Mouse (Mus musculus): ENCODE measurements around the gene Med8. TPM values are rescaled to one million over a fixed set of nuclear protein-coding genes. Genes with fewer than 3 reads are reported as not detected.

Med8 gene
- polyA plus RNA-seq, 1 experiment, result 76.1 TPM

DNA sequence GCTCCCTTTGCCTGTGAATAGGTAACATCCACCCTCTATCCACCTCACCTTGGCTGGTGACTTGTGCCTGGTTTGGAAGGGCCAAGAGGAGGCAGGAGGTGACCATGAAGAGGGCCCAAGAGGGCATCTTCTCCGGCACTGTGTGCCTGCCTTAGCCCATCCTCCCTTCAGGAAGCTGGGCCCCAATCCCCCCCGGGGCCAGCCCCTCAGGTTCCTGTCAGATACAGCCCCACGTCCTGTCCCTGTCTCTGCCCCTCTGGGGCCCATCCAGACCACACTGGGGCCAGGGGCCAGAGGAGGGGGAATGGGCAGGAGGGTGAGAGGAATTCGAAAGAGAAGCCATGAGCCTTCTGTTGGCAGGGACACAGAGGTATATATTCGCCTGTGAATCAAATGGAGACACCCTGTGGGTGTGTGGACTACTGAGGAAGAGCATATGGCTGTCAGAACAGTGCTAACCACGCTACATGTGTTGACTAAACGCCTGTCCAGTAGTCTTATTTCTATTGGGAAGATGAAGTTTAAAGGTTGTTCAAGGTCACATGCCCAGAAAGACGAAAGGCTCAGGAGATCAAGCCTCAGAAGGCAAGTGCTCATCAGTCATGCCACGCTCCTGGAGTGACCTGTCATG lies 48.3 kb downstream of the Med8 start, which contains the start of gene Mpl:
TSS of gene Mpl (minus strand) at position 169 of the 631 bp plus-strand sequence.
- Histone ChIP-seq H3K27me3 (ENCODE audit: control insufficient read depth, insufficient read depth, low read length, poor library complexity, severe bottlenecking) (no peaks in the 10 kb centered on the region), H3K36me3 (ENCODE audit: control insufficient read depth, insufficient read depth, low read length, poor library complexity, severe bottlenecking) (no peaks in the 10 kb centered on the region), H3K9me3 (replicated peaks; ENCODE audit: control insufficient read depth, insufficient read depth, low read length, poor library complexity, severe bottlenecking) (no peaks in the 10 kb centered on the region), H3K4me1 (ENCODE audit: control insufficient read depth, insufficient read depth, low read length) (no peaks in the 10 kb centered on the region), H3K9ac (ENCODE audit: low read depth, poor library complexity, severe bottlenecking) (no peak within 1 kb of the TSS), H3K27ac (ENCODE audit: insufficient read depth, low read length) (no peak within 1 kb of the TSS), H3K4me3 (ENCODE audit: low read depth, low read length) (no peak within 1 kb of the TSS)
- TF ChIP-seq POLR2A (IDR thresholded peaks at IDR 0.05; ENCODE audit: insufficient read depth, low read length), result no peak
- TF ChIP-seq CTCF (IDR thresholded peaks at IDR 0.05; ENCODE audit: low read depth, low read length), result no peak
- no peak for TF ChIP-seq EP300 (IDR thresholded peaks at IDR 0.05; ENCODE audit: insufficient read depth, low read depth, low read length)

- no peaks in the 10 kb centered on the region for H3K36me3 ChIP-seq (ENCODE audit: control insufficient read depth, insufficient read depth, low read length, poor library complexity, severe bottlenecking)
- TF ChIP-seq POLR2A (IDR thresholded peaks at IDR 0.05; ENCODE audit: insufficient read depth, low read length) (no peak), CTCF (IDR thresholded peaks at IDR 0.05; ENCODE audit: low read depth, low read length) (no peak), EP300 (IDR thresholded peaks at IDR 0.05; ENCODE audit: insufficient read depth, low read depth, low read length) (no peak)
- no peaks in the 10 kb centered on the region for H3K9me3 ChIP-seq (replicated peaks; ENCODE audit: control insufficient read depth, insufficient read depth, low read length, poor library complexity, severe bottlenecking)
- no peak overlapping the region for H3K9ac ChIP-seq (ENCODE audit: low read depth, poor library complexity, severe bottlenecking)
- no peaks in the 10 kb centered on the region for H3K4me1 ChIP-seq (ENCODE audit: control insufficient read depth, insufficient read depth, low read length)
- H3K27me3 ChIP-seq (ENCODE audit: control insufficient read depth, insufficient read depth, low read length, poor library complexity, severe bottlenecking), result no peaks in the 10 kb centered on the region
- no peak overlapping the region for H3K4me3 ChIP-seq (ENCODE audit: low read depth, low read length)
- H3K27ac ChIP-seq (ENCODE audit: insufficient read depth, low read length), result no peak overlapping the region
These were observed 55.8 kb downstream of the Med8 start for GRCm38 (mm10) chr4:118464956-118465355.

Other genes starting within 250 kb of the Med8 start
- gene Kdm4a, start 229.3 kb upstream of the Med8 start, polyA plus RNA-seq (2011; ENCODE audit: insufficient read depth, insufficient read length, low read depth, missing spikeins), result 37.2 and 41.8 TPM in 2 replicates
- 194 and 216 TPM in 2 replicates for gene Ptprf, start 117.9 kb upstream of the Med8 start, polyA plus RNA-seq (2011; ENCODE audit: insufficient read depth, insufficient read length, low read depth, missing spikeins)
- gene Szt2, start 64 bp upstream of the Med8 start, polyA plus RNA-seq (2011; ENCODE audit: insufficient read depth, insufficient read length, low read depth, missing spikeins), result 16.0 and 17.2 TPM in 2 replicates
- 53.5 and 63.2 TPM in 2 replicates for gene Elovl1, start 18.8 kb downstream of the Med8 start, polyA plus RNA-seq (2011; ENCODE audit: insufficient read depth, insufficient read length, low read depth, missing spikeins)
- gene Cdc20, start 28.0 kb downstream of the Med8 start, polyA plus RNA-seq (2011; ENCODE audit: insufficient read depth, insufficient read length, low read depth, missing spikeins), result 216 and 224 TPM in 2 replicates
- gene Mpl, start 48.2 kb downstream of the Med8 start, polyA plus RNA-seq (2011; ENCODE audit: insufficient read depth, insufficient read length, low read depth, missing spikeins), result not detected in 2 replicates
- gene Tie1, start 80.7 kb downstream of the Med8 start, polyA plus RNA-seq (2011; ENCODE audit: insufficient read depth, insufficient read length, low read depth, missing spikeins), result 0.19 and 0.26 TPM in 2 replicates
- gene 2610528J11Rik, start 117.7 kb downstream of the Med8 start, polyA plus RNA-seq (2011; ENCODE audit: insufficient read depth, insufficient read length, low read depth, missing spikeins), result 19.5 and 20.0 TPM in 2 replicates
- 9.7 and 11.9 TPM in 2 replicates for gene Tmem125, start 134.7 kb downstream of the Med8 start, polyA plus RNA-seq (2011; ENCODE audit: insufficient read depth, insufficient read length, low read depth, missing spikeins)
- not detected in 2 replicates for gene Cfap57, start 211.4 kb downstream of the Med8 start, polyA plus RNA-seq (2011; ENCODE audit: insufficient read depth, insufficient read length, low read depth, missing spikeins)
- 126 and 137 TPM in 2 replicates for gene Ebna1bp2, start 211.5 kb downstream of the Med8 start, polyA plus RNA-seq (2011; ENCODE audit: insufficient read depth, insufficient read length, low read depth, missing spikeins)
- not detected in 2 replicates for gene Olfr62, start 249.6 kb downstream of the Med8 start, polyA plus RNA-seq (2011; ENCODE audit: insufficient read depth, insufficient read length, low read depth, missing spikeins)